Mouse (Mus musculus) intestine, embryonic 16.5 days (tissue): Measurements from ENCODE around the gene Tnpo2. TPM values are rescaled to one million over a fixed set of nuclear protein-coding genes. Genes with fewer than 3 reads are reported as not detected.
A peak's percentile ranks its signal among the peaks of the same experiment; 100 is the strongest.

ENCODE experiments used
- ATAC-seq: fragments of 200-750 bp; cut with Nextera tagmentation; 2 replicates; pipeline ENCODE4 v1.8.0; 2017; ENCODE audit warnings: moderate TSS enrichment, moderate library complexity
- H3K27ac ChIP-seq: fragments of 300-500 bp; sonication (generic); 2 replicates; pipeline ENCODE4 v1.5.1; 2014; ENCODE audit warnings: mild to moderate bottlenecking, low read length
- H3K27me3 ChIP-seq: fragments of 300-500 bp; sonication (generic); replicated peaks from 2 replicates; pipeline ENCODE4 v1.6.1; 2014; ENCODE audit warnings: low read length, control low read depth, mixed read lengths; ENCODE audit not compliant: control insufficient read depth, insufficient read depth
- H3K36me3 ChIP-seq: fragments of 300-500 bp; sonication (generic); 2 replicates; pipeline ENCODE4 v1.6.1; 2014; ENCODE audit warnings: low read length, control low read depth; ENCODE audit not compliant: control insufficient read depth, insufficient read depth
- H3K4me1 ChIP-seq: fragments of 300-500 bp; sonication (generic); 2 replicates; pipeline ENCODE4 v1.6.1; 2014; ENCODE audit warnings: low read length, control low read depth, mixed read lengths; ENCODE audit not compliant: control insufficient read depth, insufficient read depth
- H3K4me2 ChIP-seq: fragments of 300-500 bp; sonication (generic); 2 replicates; pipeline ENCODE4 v1.6.1; 2014; ENCODE audit warnings: low read depth, low read length, control low read depth
- H3K4me3 ChIP-seq: fragments of 300-500 bp; sonication (generic); 2 replicates; pipeline ENCODE4 v1.5.1; 2014; ENCODE audit warnings: mild to moderate bottlenecking, low read length
- H3K9ac ChIP-seq: fragments of 300-500 bp; sonication (generic); 2 replicates; pipeline ENCODE4 v1.6.1; 2014; ENCODE audit warnings: low read depth, low read length
- H3K9me3 ChIP-seq: fragments of 300-500 bp; sonication (generic); 2 replicates; pipeline ENCODE4 v1.6.1; 2016; ENCODE audit warnings: low read length, control low read depth; ENCODE audit not compliant: control insufficient read depth
- WGBS: fragments of 180-500 bp; shearing (Covaris S2); extraction: QIAGEN DNeasy Blood & Tissue Kit; methylation state at CpG from one replicate; pipeline ENCODE4 v1.1.7; 2014; 5-methylcytosine and 5-hydroxymethylcytosine counted together
- polyA plus RNA-seq: library from polyadenylated mRNA; unstranded; fragments of >200 nt; fragmentation: Nextera tagmentation; extraction: Ambion mirVana; gene quantifications from 2 replicates; pipeline ENCODE4 v1.2.1, GENCODE M21; 2015

Gene Tnpo2
- polyA plus RNA-seq, 1 experiment from 2014 or later, result 22.0 TPM

- no peak overlapping the region for H3K4me3 ChIP-seq
- no peaks in the 10 kb centered on the region; the same call in 1 of the 2 replicates for H3K36me3 ChIP-seq
- H3K9me3 ChIP-seq, result no peaks in the 10 kb centered on the region
- H3K27ac ChIP-seq, result no peak overlapping the region
- no peak for ATAC-seq
- H3K4me2 ChIP-seq, result no peak overlapping the region
- 91% methylated on average over 4 of the region's 4 CpGs for WGBS
- H3K27me3 ChIP-seq, result no peaks in the 10 kb centered on the region
- H3K9ac ChIP-seq, result no peak overlapping the region
- H3K4me1 ChIP-seq, result peaks cover 6% of the 10 kb centered on the region
Measured at GRCm38 (mm10) chr8:85062603-85063002, 25.9 kb downstream of the Tnpo2 start.

GRCm38 (mm10) chr8:85065213-85065612, 28.5 kb downstream of the Tnpo2 start:
- Histone ChIP-seq H3K4me1 (peaks cover 6% of the 10 kb centered on the region), H3K9ac (0 out of 2 replicates have a peak overlapping the region, but pooled peaks have one; percentile 45), H3K4me3 (no peak overlapping the region), H3K27me3 (no peaks in the 10 kb centered on the region), H3K27ac (peak overlapping the region; percentile 68), H3K9me3 (no peaks in the 10 kb centered on the region), H3K4me2 (no peak overlapping the region), H3K36me3 (no peaks in the 10 kb centered on the region; the same call in 1 of the 2 replicates)
- peak; percentile 62 for ATAC-seq
- WGBS, result 19% methylated on average over 2 of the region's 2 CpGs

- H3K9ac ChIP-seq, result no peak overlapping the region
- H3K27me3 ChIP-seq, result no peaks in the 10 kb centered on the region
- H3K4me2 ChIP-seq, result no peak overlapping the region
- no peak for ATAC-seq
- H3K4me1 ChIP-seq, result peaks cover 7% of the 10 kb centered on the region; the same call in 1 of the 2 replicates
- H3K27ac ChIP-seq, result no peak overlapping the region
- no peaks in the 10 kb centered on the region for H3K9me3 ChIP-seq
- 96% methylated on average over 2 of the region's 2 CpGs for WGBS
- H3K4me3 ChIP-seq, result no peak overlapping the region
- no peaks in the 10 kb centered on the region; the same call in 1 of the 2 replicates for H3K36me3 ChIP-seq
Measured at GRCm38 (mm10) chr8:85067155-85067554, 30.4 kb downstream of the Tnpo2 start.

- H3K9ac ChIP-seq, result no peak within 1 kb of the TSS
- no peak within 1 kb of the TSS for H3K4me3 ChIP-seq
- no peak for ATAC-seq
- no peak within 1 kb of the TSS for H3K27ac ChIP-seq
- no peaks in the 10 kb centered on the region for H3K9me3 ChIP-seq
- H3K36me3 ChIP-seq, result no peaks in the 10 kb centered on the region; the same call in 1 of the 2 replicates
- H3K27me3 ChIP-seq, result no peaks in the 10 kb centered on the region
- H3K4me2 ChIP-seq, result no peak within 1 kb of the TSS
- H3K4me1 ChIP-seq, result peaks cover 11% of the 10 kb centered on the region; the same call in 1 of the 2 replicates
Measured at GRCm38 (mm10) chr8:85067982-85068381, 31.3 kb downstream of the Tnpo2 start, which contains the start of gene Gm5741. Gene Gm5741 (minus strand): TSS chr8:85067982.

- H3K27ac ChIP-seq, result peak overlapping the region; percentile 97
- no peaks in the 10 kb centered on the region for H3K9me3 ChIP-seq
- 73% methylated on average over 5 of the region's 5 CpGs for WGBS
Measured at GRCm38 (mm10) chr8:85071041-85071440, 34.3 kb downstream of the Tnpo2 start.

GRCm38 (mm10) chr8:85071514-85072281, 35.0 kb downstream of the Tnpo2 start, which contains the start of gene Dhps:
Gene Dhps (plus strand): TSS chr8:85071757.
- ATAC-seq, result peak; percentile 93
- Histone ChIP-seq H3K9ac (peak within 1 kb of the TSS; percentile 87), H3K27ac (peak within 1 kb of the TSS; percentile 97), H3K27me3 (no peaks in the 10 kb centered on the region), H3K9me3 (no peaks in the 10 kb centered on the region), H3K4me2 (peak within 1 kb of the TSS; percentile 85), H3K4me3 (peak within 1 kb of the TSS; percentile 91), H3K36me3 (0 out of 2 replicates have a peak, but pooled peaks cover 2% of the 10 kb centered on the region), H3K4me1 (peaks cover 13% of the 10 kb centered on the region; the same call in 1 of the 2 replicates)
- under 1% methylated on average over 68 of the region's 68 CpGs for WGBS

More at GRCm38 (mm10) chr8:85071041-85071440, 34.3 kb downstream of the Tnpo2 start:
- Histone ChIP-seq H3K36me3 (peaks cover 2% of the 10 kb centered on the region; the same call in 1 of the 2 replicates), H3K9ac (peak overlapping the region; percentile 87), H3K4me1 (peaks cover 13% of the 10 kb centered on the region; the same call in 1 of the 2 replicates), H3K4me3 (peak overlapping the region; percentile 91), H3K4me2 (peak overlapping the region; percentile 50), H3K27me3 (no peaks in the 10 kb centered on the region)
- ATAC-seq, result peak; percentile 25; the same call in 1 of the 2 replicates

- 0 out of 2 replicates have a peak, but pooled peaks cover 2% of the 10 kb centered on the region for H3K36me3 ChIP-seq
- peak overlapping the region; percentile 97 for H3K27ac ChIP-seq
- H3K4me3 ChIP-seq, result peak overlapping the region; percentile 91
- peak overlapping the region; percentile 87 for H3K9ac ChIP-seq
- H3K4me2 ChIP-seq, result peak overlapping the region; percentile 85
- H3K9me3 ChIP-seq, result no peaks in the 10 kb centered on the region
- H3K27me3 ChIP-seq, result no peaks in the 10 kb centered on the region
- 33% methylated on average over 9 of the region's 9 CpGs for WGBS
- ATAC-seq, result peak; percentile 7; the same call in 1 of the 2 replicates
- peaks cover 13% of the 10 kb centered on the region; the same call in 1 of the 2 replicates for H3K4me1 ChIP-seq
Measured at GRCm38 (mm10) chr8:85072364-85072929, 35.7 kb downstream of the Tnpo2 start.

- H3K36me3 ChIP-seq, result 0 out of 2 replicates have a peak, but pooled peaks cover 2% of the 10 kb centered on the region
- H3K27ac ChIP-seq, result no peak overlapping the region
- WGBS, result 89% methylated on average over 15 of the region's 15 CpGs
- H3K4me3 ChIP-seq, result no peak overlapping the region
- no peaks in the 10 kb centered on the region for H3K27me3 ChIP-seq
- H3K4me2 ChIP-seq, result no peak overlapping the region
- no peak for ATAC-seq
- peaks cover 13% of the 10 kb centered on the region; the same call in 1 of the 2 replicates for H3K4me1 ChIP-seq
- no peaks in the 10 kb centered on the region for H3K9me3 ChIP-seq
- H3K9ac ChIP-seq, result 0 out of 2 replicates have a peak overlapping the region, but pooled peaks have one; percentile 4
Measured at GRCm38 (mm10) chr8:85073041-85073612, 36.4 kb downstream of the Tnpo2 start.

- Histone ChIP-seq H3K4me2 (no peak overlapping the region), H3K27ac (no peak overlapping the region), H3K4me3 (no peak overlapping the region), H3K27me3 (no peaks in the 10 kb centered on the region), H3K9ac (no peak overlapping the region), H3K4me1 (peaks cover 13% of the 10 kb centered on the region; the same call in 1 of the 2 replicates), H3K36me3 (0 out of 2 replicates have a peak, but pooled peaks cover 2% of the 10 kb centered on the region), H3K9me3 (no peaks in the 10 kb centered on the region)
- 76% methylated on average over 10 of the region's 10 CpGs for WGBS
- no peak for ATAC-seq
Measured at GRCm38 (mm10) chr8:85074167-85074566, 37.5 kb downstream of the Tnpo2 start.
